Mouse (Mus musculus) heart, postnatal 36 days (tissue): ENCODE measurements at regions not wholly inside any gene's neighbourhood (a gene's known extent, or its start where the extent isn't known, plus 50 kb on each side); places are given as distances from the start of the nearest gene placed in this dataset.

Source experiments
- DNase-seq, 2 experiments: peaks; one replicate each; pipeline ENCODE4 v3.0.0; 2021 to 2022
- intact Hi-C: fragments of 180-260 bp; cut with DNase I; formaldehyde crosslinking; loops from one replicate; pipeline ENCODE4 v1.15.1; 2025

- no peak for DNase-seq
- intact Hi-C loops, result no loop called here
Observed at GRCm38 (mm10) chr2:132472126-132472525, 86.9 kb upstream of the Prokr2 start.

- intact Hi-C loops, result no loop called here
- no peak for DNase-seq
Observed at GRCm38 (mm10) chr2:132468957-132469642, 83.9 kb upstream of the Prokr2 start.

- intact Hi-C loops, result no loop called here
- DNase-seq, result no peak
Observed at GRCm38 (mm10) chr2:132455029-132455428, 69.8 kb upstream of the Prokr2 start.

- intact Hi-C loops, result no loop called here
- DNase-seq, result no peak
Observed at GRCm38 (mm10) chr2:132449347-132449746, 64.1 kb upstream of the Prokr2 start.

- DNase-seq, result peak in 1 of 2 experiments; percentile 5
- intact Hi-C loops, result no loop called here
Observed at GRCm38 (mm10) chr2:132447826-132448225, 62.6 kb upstream of the Prokr2 start.

- intact Hi-C loops, result no loop called here
- no peak for DNase-seq
Observed at GRCm38 (mm10) chr2:132446019-132446418, 60.8 kb upstream of the Prokr2 start.

GRCm38 (mm10) chr2:132444442-132445161, 59.4 kb upstream of the Prokr2 start:
- intact Hi-C loops, result no loop called here
- DNase-seq, result no peak
